In the genomic region with DNA sequence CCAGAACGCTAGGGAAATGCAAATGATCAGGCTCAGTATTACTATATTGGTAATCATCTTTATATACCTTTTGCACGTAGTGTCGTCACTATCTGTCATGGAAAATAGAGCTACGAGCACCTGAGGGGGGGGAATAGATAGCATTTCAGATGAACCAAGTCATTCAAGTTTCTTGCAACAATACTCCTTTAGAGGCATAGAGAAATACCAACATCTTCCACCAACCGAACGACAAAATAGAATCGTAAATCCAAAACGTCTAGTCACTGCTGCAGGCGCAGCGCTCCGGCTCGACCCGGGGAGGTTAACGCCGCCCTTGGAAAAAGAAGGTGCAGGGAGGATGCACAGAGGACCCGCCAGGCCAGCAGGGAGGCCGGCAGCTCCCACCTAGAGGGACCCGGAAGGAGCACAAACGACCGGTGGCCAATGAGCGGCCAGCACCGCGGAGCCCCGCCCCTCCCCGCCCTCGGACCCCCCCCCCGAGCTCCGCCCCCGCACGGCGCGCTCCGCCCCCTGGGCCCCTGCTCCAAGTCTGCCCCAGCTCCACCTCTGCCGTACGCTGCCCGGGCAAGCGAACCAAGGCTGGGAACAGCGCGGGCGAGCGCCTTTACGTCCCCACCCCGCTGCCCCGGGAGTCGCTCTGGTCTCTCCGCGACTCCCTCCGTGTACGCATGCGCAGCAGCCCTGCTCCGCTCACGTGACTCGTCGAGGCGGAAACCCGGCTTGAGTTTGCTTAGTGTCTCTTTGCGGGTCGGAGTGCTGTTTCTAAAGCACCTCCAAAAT, we compare ENCODE assay signal across 8 mouse cellular contexts. TPM values are rescaled to one million over a fixed set of nuclear protein-coding genes. Genes with fewer than 3 reads are reported as not detected.
A peak's percentile ranks its signal among the peaks of the same experiment; 100 is the strongest.
DNase-seq lines count a peak whose midpoint lies in the region; ATAC-seq and TF ChIP-seq lines count a peak whose summit lies in the region.

Gene Tmem19 (minus strand): TSS at position 662 of the 783 bp plus-strand sequence.

- peak; percentile 98 for DNase-seq in ES-CJ7 (ENCODE audit: low read depth, low spot score)
- peak; percentile 97 for DNase-seq in cerebellum, adult 11 months
- peak; percentile 96 for DNase-seq in heart, postnatal 25 days (ENCODE audit: low spot score)
- DNase-seq in layer of hippocampus, adult 18-20 months (ENCODE audit: low spot score in 2 of 2), result peak; percentile 91 to 96
- DNase-seq in lung, adult 2 months, result peak; percentile 93
- peak; percentile 93 to 95 for DNase-seq in thymus, adult 18-20 months

- TF ChIP-seq CTCF in lung, adult 2 months (IDR thresholded peaks at IDR 0.05; ENCODE audit: insufficient read depth, low read length), result no peak

- H3K27ac ChIP-seq in forebrain, embryonic 15.5 days (replicated peaks), result peak within 1 kb of the TSS; percentile 98

- H3K9me3 ChIP-seq in forebrain, embryonic 15.5 days, result no peaks in the 10 kb centered on the region

- H3K27me3 ChIP-seq in forebrain, embryonic 15.5 days, result no peaks in the 10 kb centered on the region

- peak within 1 kb of the TSS; percentile 74 for H3K4me2 ChIP-seq in forebrain, embryonic 15.5 days (replicated peaks)

- peak; percentile 99 for ATAC-seq in forebrain, embryonic 15.5 days (replicated peaks)
- ATAC-seq in neutrophil, adult 5-6 weeks (ENCODE audit: extremely low read depth, insufficient number of reproducible peaks, low FRiP score, poor library complexity, severe bottlenecking), result peak; percentile 92

- intact Hi-C loops in heart, postnatal 25 days (cut with DNase I), result loop anchor here (1.0 to 5.0 kb wide), 2 partner anchors 23 to 45 kb away; partner anchors contain the start of gene Rab21

- H3K36me3 ChIP-seq in forebrain, embryonic 15.5 days, result peaks cover 5% of the 10 kb centered on the region

- peak; percentile 95; the same call in 1 of the 2 replicates for TF ChIP-seq POLR2A in lung, adult 2 months (IDR thresholded peaks at IDR 0.05; ENCODE audit: borderline replicate concordance, extremely low read depth, low read depth, low read length)

- H3K4me1 ChIP-seq in forebrain, embryonic 15.5 days, result peaks cover 26% of the 10 kb centered on the region
- peaks cover 2% of the 10 kb centered on the region; the same call in 1 of the 2 replicates for H3K4me1 ChIP-seq in lung, adult 2 months (ENCODE audit: control insufficient read depth, insufficient read depth, low read length)

- H3K4me3 ChIP-seq in forebrain, embryonic 15.5 days, result peak within 1 kb of the TSS; percentile 84
- peak within 1 kb of the TSS; percentile 99 for H3K4me3 ChIP-seq in lung, adult 2 months (replicated peaks; ENCODE audit: extremely low read depth, low read depth, low read length)

- under 1% methylated on average over 50 of the region's 58 CpGs for WGBS in forebrain, embryonic 15.5 days
- WGBS in lung, adult 2 months, result under 1% methylated on average over 58 of the region's 58 CpGs

- H3K9ac ChIP-seq in forebrain, embryonic 15.5 days (replicated peaks), result peak within 1 kb of the TSS; percentile 77

RNA-seq across cellular contexts. Expression of gene Tmem19, which starts in this region (rescaled TPM):
- polyA plus RNA-seq in forebrain, embryonic 15.5 days (2015; fragmentation: Nextera tagmentation; extraction: Ambion mirVana), result 38.8 and 40.5 TPM in 2 replicates
- 10 to 100 TPM; 10.3 to 15.0 TPM for total RNA-seq in heart, postnatal 25 days (2021)
- 10 to 100 TPM; 37.9 to 39.6 TPM for total RNA-seq in layer of hippocampus, adult 18-20 months (2021)
- 10.1 and 18.3 TPM in 2 replicates for polyA plus RNA-seq in lung, adult 2 months (2012; rRNA removed)
- total RNA-seq in neutrophil, adult 5-6 weeks (2017), result 16.8 and 19.9 TPM in 2 replicates

Comparison
In these comparisons a context has a peak if more than half of its experiments do, and no peak if none do; other contexts are left out.
1. Peak in every context shown above with its lines: DNase-seq, ATAC-seq, H3K4me3 ChIP-seq and H3K27ac ChIP-seq.